Mouse (Mus musculus): Measurements from ENCODE around the gene Plbd1. TPM values are rescaled to one million over a fixed set of nuclear protein-coding genes. Genes with fewer than 3 reads are reported as not detected.

Gene Plbd1
- polyA plus RNA-seq, 1 experiment from 2014 or later: 7.2 TPM

- Histone ChIP-seq H3K27ac (ENCODE audit: low read length) (no peak overlapping the region), H3K9ac (replicated peaks; ENCODE audit: low read depth) (no peak overlapping the region), H3K4me3 (ENCODE audit: low read depth, low read length) (no peak overlapping the region), H3K27me3 (replicated peaks; ENCODE audit: insufficient read depth, low read length) (no peaks in the 10 kb centered on the region), H3K4me1 (ENCODE audit: insufficient read depth, low read depth, low read length) (no peaks in the 10 kb centered on the region), H3K4me2 (replicated peaks; ENCODE audit: low read depth, low read length) (no peak overlapping the region), H3K9me3 (ENCODE audit: low read length) (no peaks in the 10 kb centered on the region), H3K36me3 (ENCODE audit: insufficient read depth, low read length) (peaks cover 27% of the 10 kb centered on the region; the same call in 1 of the 2 replicates)
- 88% methylated on average over 4 of the region's 4 CpGs for WGBS
- TF ChIP-seq EP300 (IDR thresholded peaks at IDR 0.05) (no peak), CTCF (IDR thresholded peaks at IDR 0.05) (no peak)
- ATAC-seq (no peak), DNase-seq (ENCODE audit: low spot score) (no peak)
Observed at GRCm38 (mm10) chr6:136594541-136594940, 67.2 kb downstream of the Plbd1 start.

- TF ChIP-seq EP300 (IDR thresholded peaks at IDR 0.05): no peak
- TF ChIP-seq CTCF (IDR thresholded peaks at IDR 0.05): no peak
- Histone ChIP-seq H3K9me3 (ENCODE audit: low read length) (no peaks in the 10 kb centered on the region), H3K36me3 (ENCODE audit: insufficient read depth, low read length) (peaks cover 24% of the 10 kb centered on the region; the same call in 1 of the 2 replicates), H3K4me3 (ENCODE audit: low read depth, low read length) (no peak overlapping the region), H3K4me2 (replicated peaks; ENCODE audit: low read depth, low read length) (no peak overlapping the region), H3K27me3 (replicated peaks; ENCODE audit: insufficient read depth, low read length) (no peaks in the 10 kb centered on the region), H3K27ac (ENCODE audit: low read length) (no peak overlapping the region), H3K4me1 (ENCODE audit: insufficient read depth, low read depth, low read length) (no peaks in the 10 kb centered on the region), H3K9ac (replicated peaks; ENCODE audit: low read depth) (no peak overlapping the region)
- 82% methylated on average over 4 of the region's 4 CpGs for WGBS
- ATAC-seq (no peak), DNase-seq (ENCODE audit: low spot score) (no peak)
Observed at GRCm38 (mm10) chr6:136590739-136591138, 71.0 kb downstream of the Plbd1 start.

- H3K27ac ChIP-seq (ENCODE audit: low read length): no peak overlapping the region
- TF ChIP-seq EP300 (IDR thresholded peaks at IDR 0.05) (no peak), CTCF (IDR thresholded peaks at IDR 0.05) (no peak)
- H3K4me3 ChIP-seq (ENCODE audit: low read depth, low read length): no peak overlapping the region
- ATAC-seq (no peak), DNase-seq (ENCODE audit: low spot score) (no peak)
- H3K9ac ChIP-seq (replicated peaks; ENCODE audit: low read depth): no peak overlapping the region
- no peaks in the 10 kb centered on the region for H3K4me1 ChIP-seq (ENCODE audit: insufficient read depth, low read depth, low read length)
- H3K36me3 ChIP-seq (ENCODE audit: insufficient read depth, low read length): peaks cover 55% of the 10 kb centered on the region
- no peak overlapping the region for H3K4me2 ChIP-seq (replicated peaks; ENCODE audit: low read depth, low read length)
- peaks cover 11% of the 10 kb centered on the region for H3K9me3 ChIP-seq (ENCODE audit: low read length)
- WGBS: 79% methylated on average over 5 of the region's 5 CpGs
- no peaks in the 10 kb centered on the region for H3K27me3 ChIP-seq (replicated peaks; ENCODE audit: insufficient read depth, low read length)
Observed at GRCm38 (mm10) chr6:136566002-136566401, 95.7 kb downstream of the Plbd1 start.

Other genes starting within 250 kb of the Plbd1 start
- 0.11 and 0.12 TPM in 2 replicates for gene E330021D16Rik, start 246.4 kb downstream of the Plbd1 start, polyA plus RNA-seq (2015; fragmentation: Nextera tagmentation; extraction: Ambion mirVana)
- gene Atf7ip, start 155.8 kb downstream of the Plbd1 start, polyA plus RNA-seq (2015; fragmentation: Nextera tagmentation; extraction: Ambion mirVana): 13.9 and 14.9 TPM in 2 replicates
- 0.11 TPM in 1 of 2 replicates, not detected in the other for gene Gucy2c, start 119.8 kb upstream of the Plbd1 start, polyA plus RNA-seq (2015; fragmentation: Nextera tagmentation; extraction: Ambion mirVana)
- 1.5 and 1.6 TPM in 2 replicates for gene Hist4h4, start 142.5 kb upstream of the Plbd1 start, polyA plus RNA-seq (2015; fragmentation: Nextera tagmentation; extraction: Ambion mirVana)
- 424 and 464 TPM in 2 replicates for gene H2afj, start 146.3 kb upstream of the Plbd1 start, polyA plus RNA-seq (2015; fragmentation: Nextera tagmentation; extraction: Ambion mirVana)
- 1.8 and 2.2 TPM in 2 replicates for gene BC049715, start 165.7 kb upstream of the Plbd1 start, polyA plus RNA-seq (2015; fragmentation: Nextera tagmentation; extraction: Ambion mirVana)
- gene Wbp11, start 166.3 kb upstream of the Plbd1 start, polyA plus RNA-seq (2015; fragmentation: Nextera tagmentation; extraction: Ambion mirVana): 44.4 and 46.1 TPM in 2 replicates
- 2.3 and 3.4 TPM in 2 replicates for gene Smco3, start 173.5 kb upstream of the Plbd1 start, polyA plus RNA-seq (2015; fragmentation: Nextera tagmentation; extraction: Ambion mirVana)
- 7.5 and 7.9 TPM in 2 replicates for gene Art4, start 195.8 kb upstream of the Plbd1 start, polyA plus RNA-seq (2015; fragmentation: Nextera tagmentation; extraction: Ambion mirVana)
- gene Mgp, start 213.9 kb upstream of the Plbd1 start, polyA plus RNA-seq (2015; fragmentation: Nextera tagmentation; extraction: Ambion mirVana): 1,533 and 1,851 TPM in 2 replicates

Data from lung, postnatal 0 days (tissue).